Mouse (Mus musculus): ENCODE results near the gene Cirbp.

DNA sequence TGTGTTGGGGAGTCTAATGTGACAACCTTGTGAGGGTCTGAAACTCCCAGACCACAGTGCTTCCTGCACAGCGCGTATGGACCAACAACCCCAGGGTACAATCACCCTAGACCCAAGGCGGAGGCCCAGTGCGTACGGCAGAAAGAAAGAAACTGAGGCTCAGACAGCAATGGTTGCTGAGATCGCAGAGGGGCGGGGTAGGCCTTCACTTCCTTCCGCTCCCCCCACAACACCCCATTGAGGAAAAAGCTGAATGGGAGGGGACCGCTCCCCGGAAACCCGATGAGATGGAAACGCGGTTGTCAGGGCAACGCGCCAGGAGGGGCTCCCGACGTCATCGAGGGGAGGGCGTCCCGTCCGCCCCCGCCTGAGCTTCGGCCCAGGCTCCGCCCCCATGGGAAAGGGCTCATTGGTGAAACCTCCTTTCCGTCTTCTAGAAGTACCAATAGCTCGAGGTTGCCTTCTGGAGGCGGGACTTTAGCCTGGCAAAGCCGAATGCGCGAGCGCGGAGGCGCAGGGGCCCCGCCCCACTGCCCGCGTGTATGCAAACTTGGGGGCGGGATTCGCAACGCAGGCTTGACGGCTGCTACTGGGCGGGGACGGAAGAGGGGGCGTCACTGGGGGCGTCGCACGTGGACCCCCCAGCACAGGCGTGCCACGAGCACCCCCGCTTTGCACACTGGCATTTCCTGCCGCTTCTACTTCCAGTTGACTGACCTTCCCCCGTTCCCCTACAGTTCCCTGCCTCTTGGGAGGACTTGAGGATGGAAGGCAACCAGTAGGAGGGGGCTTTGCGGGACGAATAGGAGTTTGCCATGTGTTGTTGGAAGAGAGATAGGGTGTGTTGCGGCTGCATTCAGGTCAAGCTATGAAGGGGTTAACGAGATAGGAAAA, 6.0 kb upstream of the Cirbp start:
- TF ChIP-seq POLR2A (IDR thresholded peaks at IDR 0.05; ENCODE audit: control insufficient read depth, extremely low read depth, insufficient read depth, low read length, poor library complexity) = peak; percentile 38; the same call in 1 of the 2 replicates
- TF ChIP-seq CTCF (IDR thresholded peaks at IDR 0.05; ENCODE audit: borderline replicate concordance, control insufficient read depth, extremely low read depth, insufficient read depth, low read length, poor library complexity) = peak; percentile 47; the same call in 1 of the 2 replicates
